Mouse (Mus musculus) spleen, adult 2 months (tissue): Measurements from ENCODE around the gene Pi4ka.

Experiments used
- CTCF ChIP-seq: fragments of 200-500 bp; IDR thresholded peaks from 2 replicates; pipeline ENCODE4 v1.5.1; 2011; ENCODE audit warnings: mild to moderate bottlenecking, inconsistent platforms; ENCODE audit not compliant: insufficient read depth, insufficient read length, insufficient replicate concordance; ENCODE audit errors: extremely low read depth
- POLR2A ChIP-seq: fragments of 200-500 bp; IDR thresholded peaks from 2 replicates; pipeline ENCODE4 v1.6.1; 2011; ENCODE audit warnings: low read depth, low read length, inconsistent platforms

DNA sequence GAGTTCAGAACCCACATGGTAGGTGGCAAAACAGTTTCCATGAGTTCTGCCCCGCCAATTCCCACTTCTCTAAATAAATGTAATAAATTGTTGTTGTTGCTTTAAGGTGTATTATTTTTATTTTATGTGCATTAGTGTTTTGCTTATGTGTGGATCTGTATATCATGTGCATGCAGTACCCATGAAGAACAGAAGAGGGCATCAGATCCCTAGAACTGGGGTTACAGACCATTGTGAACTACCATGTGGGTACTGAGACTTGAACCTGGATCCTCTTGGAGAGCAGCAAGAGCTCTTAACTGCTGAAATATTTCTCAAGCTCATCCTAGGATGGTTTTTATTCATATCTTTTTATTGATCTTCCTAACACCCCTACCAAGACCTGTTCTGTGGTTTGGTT is 3.3 kb downstream of the Pi4ka start:
- TF ChIP-seq POLR2A (no peak), CTCF (peak; percentile 15; the same call in 1 of the 2 replicates)
